Mouse (Mus musculus) intestine, postnatal 0 days (tissue): ENCODE data around the gene Ostf1. TPM values are rescaled to one million over a fixed set of nuclear protein-coding genes. Genes with fewer than 3 reads are reported as not detected.

Source experiments
- ATAC-seq: fragments of 200-750 bp; cut with Nextera tagmentation; 2 replicates; pipeline ENCODE4 v1.8.0; 2017; ENCODE audit warnings: mild to moderate bottlenecking, moderate TSS enrichment, moderate library complexity
- H3K27ac ChIP-seq: fragments of 300-500 bp; sonication (generic); 2 replicates; pipeline ENCODE4 v1.5.1; 2014; ENCODE audit warnings: mild to moderate bottlenecking, low read depth, low read length, moderate library complexity
- H3K27me3 ChIP-seq: fragments of 300-500 bp; sonication (generic); replicated peaks from 2 replicates; pipeline ENCODE4 v1.6.1; 2014; ENCODE audit warnings: low read length, mixed read lengths; ENCODE audit not compliant: control insufficient read depth, insufficient read depth
- H3K36me3 ChIP-seq: fragments of 300-500 bp; sonication (generic); 2 replicates; pipeline ENCODE4 v1.6.1; 2014; ENCODE audit warnings: mild to moderate bottlenecking, moderate library complexity; ENCODE audit not compliant: control insufficient read depth, insufficient read depth
- H3K4me1 ChIP-seq: fragments of 300-500 bp; sonication (generic); replicated peaks from 2 replicates; pipeline ENCODE4 v1.6.1; 2014; ENCODE audit warnings: antibody characterized with exemption, low read length, mixed read lengths; ENCODE audit not compliant: control insufficient read depth, insufficient read depth
- H3K4me2 ChIP-seq: fragments of 300-500 bp; sonication (generic); replicated peaks from 2 replicates; pipeline ENCODE4 v1.6.1; 2014; ENCODE audit warnings: low read depth, mild to moderate bottlenecking, moderate library complexity
- H3K4me3 ChIP-seq: fragments of 300-500 bp; sonication (generic); 2 replicates; pipeline ENCODE4 v1.5.1; 2014; ENCODE audit warnings: low read depth, low read length
- H3K9ac ChIP-seq: fragments of 300-500 bp; sonication (generic); 2 replicates; pipeline ENCODE4 v1.6.1; 2014; ENCODE audit warnings: mild to moderate bottlenecking, low read depth, low read length
- H3K9me3 ChIP-seq: fragments of 300-500 bp; sonication (generic); 2 replicates; pipeline ENCODE4 v1.6.1; 2016; ENCODE audit warnings: mixed run types; ENCODE audit not compliant: control insufficient read depth
- CTCF ChIP-seq: sonication (generic); IDR thresholded peaks from 2 replicates; pipeline ENCODE4 v1.5.1; 2016; ENCODE audit warnings: low read depth, mild to moderate bottlenecking, control low read depth, antibody characterized with exemption, moderate library complexity
- WGBS: fragments of 180-500 bp; shearing (Covaris S2); extraction: QIAGEN DNeasy Blood & Tissue Kit; methylation state at CpG from one replicate; pipeline ENCODE4 v1.1.7; 2014; 5-methylcytosine and 5-hydroxymethylcytosine counted together
- polyA plus RNA-seq: library from polyadenylated mRNA; unstranded; fragments of >200 nt; fragmentation: Nextera tagmentation; extraction: Ambion mirVana; gene quantifications from 2 replicates; pipeline ENCODE4 v1.2.1, GENCODE M21; 2015

Ostf1 gene
- polyA plus RNA-seq, 1 experiment from 2014 or later, result 140 TPM

- no peak overlapping the region for H3K4me3 ChIP-seq
- 83% methylated on average over 3 of the region's 3 CpGs for WGBS
- H3K4me2 ChIP-seq, result no peak overlapping the region
- no peaks in the 10 kb centered on the region for H3K9me3 ChIP-seq
- H3K27ac ChIP-seq, result no peak overlapping the region
- no peak for TF ChIP-seq CTCF
- no peak overlapping the region for H3K9ac ChIP-seq
- ATAC-seq, result no peak
- H3K4me1 ChIP-seq, result no peaks in the 10 kb centered on the region; the same call in 1 of the 2 replicates
- no peaks in the 10 kb centered on the region for H3K27me3 ChIP-seq
- H3K36me3 ChIP-seq, result peaks cover 25% of the 10 kb centered on the region
These were observed 33.2 kb downstream of the Ostf1 start for GRCm38 (mm10) chr19:18598265-18598926.

DNA sequence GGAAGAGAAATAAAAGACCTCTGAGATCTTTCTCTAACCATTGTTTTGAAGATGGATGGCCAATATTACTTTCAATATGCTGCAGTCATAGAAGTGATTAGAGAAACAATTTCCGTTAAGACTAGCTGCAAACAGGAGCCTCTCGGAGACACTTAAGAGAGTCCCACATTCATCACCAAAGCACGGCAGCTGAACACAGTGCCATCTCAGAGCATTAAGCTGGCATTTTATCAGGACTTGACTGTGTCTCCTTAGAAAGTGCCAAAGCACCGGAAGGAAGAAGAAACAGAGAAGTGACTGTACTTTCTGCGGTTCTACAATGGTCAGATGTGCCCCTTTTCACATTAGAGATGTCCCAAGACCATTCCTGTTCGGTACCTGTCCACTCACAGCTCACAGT lies 33.9 kb downstream of the Ostf1 start:
- H3K9me3 ChIP-seq, result no peaks in the 10 kb centered on the region
- H3K27ac ChIP-seq, result no peak overlapping the region
- H3K27me3 ChIP-seq, result no peaks in the 10 kb centered on the region
- no peak overlapping the region for H3K4me2 ChIP-seq
- WGBS, result 85% methylated on average over 6 of the region's 6 CpGs
- ATAC-seq, result no peak
- peaks cover 22% of the 10 kb centered on the region for H3K36me3 ChIP-seq
- no peak overlapping the region for H3K9ac ChIP-seq
- no peak overlapping the region for H3K4me3 ChIP-seq
- H3K4me1 ChIP-seq, result no peaks in the 10 kb centered on the region; the same call in 1 of the 2 replicates
- TF ChIP-seq CTCF, result no peak

- 75% methylated on average over 5 of the region's 5 CpGs for WGBS
- no peaks in the 10 kb centered on the region for H3K9me3 ChIP-seq
- H3K4me2 ChIP-seq, result no peak overlapping the region
- H3K36me3 ChIP-seq, result peaks cover 18% of the 10 kb centered on the region; the same call in 1 of the 2 replicates
- no peaks in the 10 kb centered on the region for H3K27me3 ChIP-seq
- H3K4me3 ChIP-seq, result no peak overlapping the region
- H3K9ac ChIP-seq, result no peak overlapping the region
- no peak for TF ChIP-seq CTCF
- H3K4me1 ChIP-seq, result no peaks in the 10 kb centered on the region; the same call in 1 of the 2 replicates
- ATAC-seq, result no peak
- H3K27ac ChIP-seq, result no peak overlapping the region
These were observed 34.7 kb downstream of the Ostf1 start for GRCm38 (mm10) chr19:18596876-18597275.

DNA sequence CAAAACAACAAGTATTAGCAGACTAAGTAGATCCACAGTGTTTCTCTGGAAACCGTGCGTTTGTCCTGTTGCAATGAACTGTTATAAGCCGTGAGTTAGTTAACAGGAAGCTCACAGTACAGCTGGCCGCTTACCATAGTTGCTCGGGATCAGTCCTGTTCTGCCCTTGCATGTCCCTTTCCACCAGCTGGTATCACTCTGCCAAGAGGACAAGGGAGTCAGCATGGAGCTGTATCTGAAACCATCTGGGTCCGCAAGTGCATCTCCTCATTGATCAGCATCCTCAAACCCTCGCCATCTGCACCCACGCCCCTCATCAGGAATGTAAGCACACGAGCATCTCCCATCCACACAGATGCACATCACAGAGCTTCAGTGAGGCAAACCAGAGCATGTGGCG lies 37.9 kb downstream of the Ostf1 start:
- no peak for TF ChIP-seq CTCF
- 73% methylated on average over 10 of the region's 10 CpGs for WGBS

DNA sequence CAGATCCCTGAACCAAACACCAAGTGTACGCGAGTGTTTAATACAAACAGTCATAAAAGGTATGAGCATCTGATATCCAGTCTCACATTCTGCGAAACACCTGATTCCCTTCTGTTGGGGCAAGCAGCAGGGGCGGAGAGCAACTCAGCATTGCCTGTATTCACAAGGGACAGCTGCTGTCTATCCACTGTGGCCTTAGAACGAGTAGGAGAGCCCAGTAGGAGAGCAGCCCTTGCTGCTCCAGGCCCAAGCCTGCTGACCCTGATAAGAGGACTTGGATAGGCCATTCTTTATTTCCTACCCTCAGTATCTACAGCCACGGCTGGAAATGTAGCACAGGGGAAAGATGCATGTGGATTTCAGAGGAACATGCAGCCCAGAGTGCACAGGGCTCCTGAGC lies 38.7 kb downstream of the Ostf1 start:
- Histone ChIP-seq H3K9ac (no peak overlapping the region), H3K36me3 (peaks cover 16% of the 10 kb centered on the region; the same call in 1 of the 2 replicates), H3K27ac (no peak overlapping the region), H3K4me2 (no peak overlapping the region), H3K9me3 (no peaks in the 10 kb centered on the region), H3K27me3 (no peaks in the 10 kb centered on the region), H3K4me1 (no peaks in the 10 kb centered on the region), H3K4me3 (no peak overlapping the region)
- TF ChIP-seq CTCF, result no peak
- WGBS, result 75% methylated on average over 6 of the region's 6 CpGs
- ATAC-seq, result no peak

More for the DNA sequence above, 37.9 kb downstream of the Ostf1 start:
- peaks cover 15% of the 10 kb centered on the region; the same call in 1 of the 2 replicates for H3K36me3 ChIP-seq
- no peak overlapping the region for H3K9ac ChIP-seq
- ATAC-seq, result no peak
- H3K4me2 ChIP-seq, result no peak overlapping the region
- H3K4me1 ChIP-seq, result no peaks in the 10 kb centered on the region
- no peak overlapping the region for H3K27ac ChIP-seq
- no peak overlapping the region for H3K4me3 ChIP-seq
- no peaks in the 10 kb centered on the region for H3K9me3 ChIP-seq
- H3K27me3 ChIP-seq, result no peaks in the 10 kb centered on the region

DNA sequence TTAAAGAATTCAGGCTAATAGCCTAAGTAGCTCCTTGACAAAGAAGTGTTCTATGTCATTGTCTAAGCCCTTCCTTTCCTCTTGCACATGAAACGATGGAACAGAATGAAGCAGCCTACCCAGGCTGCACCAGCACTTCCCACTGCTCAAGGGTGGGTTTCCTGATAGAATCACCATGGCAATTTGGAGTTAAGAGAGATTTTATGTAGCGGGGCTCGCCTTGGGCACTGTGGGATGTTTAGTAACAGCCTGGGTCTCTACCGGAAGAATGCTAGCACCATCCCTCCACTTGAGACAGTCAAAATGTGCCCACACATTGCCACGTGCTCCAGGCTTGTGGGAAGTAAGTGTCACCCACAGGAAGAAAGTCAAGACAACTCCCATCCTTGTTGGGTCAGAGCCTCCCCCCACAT lies 40.7 kb downstream of the Ostf1 start:
- 68% methylated on average over 5 of the region's 5 CpGs for WGBS
- Histone ChIP-seq H3K27me3 (no peaks in the 10 kb centered on the region), H3K9me3 (no peaks in the 10 kb centered on the region), H3K36me3 (peaks cover 31% of the 10 kb centered on the region), H3K27ac (no peak overlapping the region), H3K9ac (no peak overlapping the region), H3K4me1 (no peaks in the 10 kb centered on the region), H3K4me3 (no peak overlapping the region), H3K4me2 (no peak overlapping the region)
- TF ChIP-seq CTCF, result no peak
- no peak for ATAC-seq
